In genomic region chr11:93821533-93821932, GRCm38 (mm10) we compare ENCODE assay signal across 11 mouse cellular contexts.
DNase-seq lines count a peak whose midpoint lies in the region; ATAC-seq and TF ChIP-seq lines count a peak whose summit lies in the region.
"Had no signal": no experiment of that assay in that cellular context is flagged by ENCODE, and none has a peak within 500 bp of the region (broad histone marks: within the 10 kb centered on the region; RNA-seq: fewer than 3 reads in every experiment).

No protein-coding gene starts in this region.

- ATAC-seq in kidney, postnatal 0 days (replicated peaks; ENCODE audit: low FRiP score, low read depth): peak; percentile 81
- peak; percentile 98 for ATAC-seq in common myeloid progenitor, adult 5-6 weeks (replicated peaks; ENCODE audit: low read depth, poor library complexity, severe bottlenecking)
- peak; percentile 67 for ATAC-seq in liver, embryonic 14.5 days (ENCODE audit: insufficient read depth)
- ATAC-seq in CD4-positive, CD25-positive, alpha-beta regulatory T cell, adult 4 months: no peak

- H3K27me3 ChIP-seq in kidney, postnatal 0 days (ENCODE audit: insufficient read depth, low read length): no peaks in the 10 kb centered on the region
- no peaks in the 10 kb centered on the region for H3K27me3 ChIP-seq in liver, embryonic 14.5 days (ENCODE audit: control insufficient read depth, insufficient read depth, low read length)
- peaks cover 8% of the 10 kb centered on the region; the same call in 1 of the 2 replicates for H3K27me3 ChIP-seq in limb, embryonic 10.5 days (ENCODE audit: low read depth, poor library complexity, severe bottlenecking)
- H3K27me3 ChIP-seq: embryonic facial prominence, embryonic 13.5 days had no signal

- H3K4me3 ChIP-seq in kidney, postnatal 0 days (replicated peaks; ENCODE audit: low read depth, low read length): no peak overlapping the region
- H3K4me3 ChIP-seq in liver, embryonic 14.5 days (ENCODE audit: insufficient read depth in 1 of 2, low read depth in 2 of 2, low read length in 2 of 2): no peak overlapping the region
- H3K4me3 ChIP-seq in limb, embryonic 10.5 days: no peak overlapping the region
- H3K4me3 ChIP-seq: embryonic facial prominence, embryonic 13.5 days; gastrocnemius, adult 2 months; limb, embryonic 12.5 days had no signal

- 31% methylated on average over 2 of the region's 2 CpGs for WGBS in kidney, postnatal 0 days
- WGBS in liver, embryonic 14.5 days (ENCODE audit: insufficient replicate concordance): 10% methylated on average over 2 of the region's 2 CpGs
- WGBS in limb, embryonic 10.5 days: 61% methylated on average over 2 of the region's 2 CpGs

- H3K9ac ChIP-seq in kidney, postnatal 0 days (ENCODE audit: low read depth, low read length): no peak overlapping the region
- H3K9ac ChIP-seq in liver, embryonic 14.5 days (replicated peaks): no peak overlapping the region
- H3K9ac ChIP-seq: embryonic facial prominence, embryonic 13.5 days; limb, embryonic 12.5 days had no signal

- no peak for TF ChIP-seq CTCF in kidney, postnatal 0 days (IDR thresholded peaks at IDR 0.05; ENCODE audit: low read depth)
- TF ChIP-seq CTCF in liver, embryonic 14.5 days (IDR thresholded peaks at IDR 0.05; ENCODE audit: low read depth): no peak

- H3K27ac ChIP-seq in kidney, postnatal 0 days: no peak overlapping the region
- H3K27ac ChIP-seq in liver, embryonic 14.5 days: no peak overlapping the region
- H3K27ac ChIP-seq in limb, embryonic 10.5 days: no peak overlapping the region
- H3K27ac ChIP-seq: embryonic facial prominence, embryonic 13.5 days; gastrocnemius, adult 2 months; limb, embryonic 12.5 days had no signal

- peak; percentile 85 for DNase-seq in kidney, postnatal 0 days (ENCODE audit: low spot score)
- DNase-seq in kidney, adult 11 months: no peak
- DNase-seq in liver, embryonic 14.5 days (ENCODE audit: low read depth in 3 of 3, low spot score in 3 of 3): peak; percentile 9 to 43 (median 24)
- peak; percentile 2 for DNase-seq in naive thymus-derived CD4-positive, alpha-beta T cell, adult 2 months (ENCODE audit: low read depth)
- DNase-seq in right cerebral cortex, postnatal 4 days: no peak
- DNase-seq in limb, embryonic 10.5 days (ENCODE audit: low spot score): no peak
- DNase-seq: gastrocnemius, adult 2 months had no signal

- no peaks in the 10 kb centered on the region for H3K36me3 ChIP-seq in kidney, postnatal 0 days (ENCODE audit: insufficient read depth, low read length)
- no peaks in the 10 kb centered on the region for H3K36me3 ChIP-seq in liver, embryonic 14.5 days (replicated peaks; ENCODE audit: control insufficient read depth, insufficient read depth, low read depth)
- no peaks in the 10 kb centered on the region for H3K36me3 ChIP-seq in limb, embryonic 10.5 days
- H3K36me3 ChIP-seq: embryonic facial prominence, embryonic 13.5 days; limb, embryonic 12.5 days had no signal

- TF ChIP-seq EP300 in liver, embryonic 14.5 days (IDR thresholded peaks at IDR 0.05; ENCODE audit: low read depth): no peak

- no peak overlapping the region for H3K4me2 ChIP-seq in kidney, postnatal 0 days (ENCODE audit: low read length)
- H3K4me2 ChIP-seq in liver, embryonic 14.5 days (ENCODE audit: low read depth): no peak overlapping the region
- H3K4me2 ChIP-seq: embryonic facial prominence, embryonic 13.5 days; limb, embryonic 12.5 days had no signal

- H3K9me3 ChIP-seq in kidney, postnatal 0 days (replicated peaks; ENCODE audit: low read length): no peaks in the 10 kb centered on the region
- no peaks in the 10 kb centered on the region for H3K9me3 ChIP-seq in liver, embryonic 14.5 days (ENCODE audit: control insufficient read depth, low read length)
- H3K9me3 ChIP-seq in limb, embryonic 10.5 days (replicated peaks): no peaks in the 10 kb centered on the region
- H3K9me3 ChIP-seq: embryonic facial prominence, embryonic 13.5 days; limb, embryonic 12.5 days had no signal

- H3K4me1 ChIP-seq in kidney, postnatal 0 days (replicated peaks; ENCODE audit: insufficient read depth, low read length): peaks cover 7% of the 10 kb centered on the region; the same call in 1 of the 2 replicates
- H3K4me1 ChIP-seq in liver, embryonic 14.5 days (replicated peaks; ENCODE audit: control insufficient read depth in 2 of 2, insufficient read depth in 2 of 2, low read length in 1 of 2): no peaks in the 10 kb centered on the region; a peak in 1 of 4 replicates
- peaks cover 27% of the 10 kb centered on the region for H3K4me1 ChIP-seq in limb, embryonic 10.5 days

Comparison
In these comparisons a context has a peak if more than half of its experiments do, and no peak if none do; other contexts are left out.
1. DNase-seq: peak in kidney, postnatal 0 days (single experiment), liver, embryonic 14.5 days (3 of 3) and naive thymus-derived CD4-positive, alpha-beta T cell, adult 2 months (single experiment); none in kidney, adult 11 months (single experiment), right cerebral cortex, postnatal 4 days (single experiment) and limb, embryonic 10.5 days (single experiment).